Mouse (Mus musculus) monocyte, adult 2 months (primary cell): ENCODE results near the gene Zfp420.
A peak's percentile ranks its signal among the peaks of the same experiment; 100 is the strongest.

Experiments
- DNase-seq, 2 experiments: peaks; one replicate each; pipeline ENCODE4 v3.0.0; 2022; ENCODE audit warnings: low spot score in 2 of 2, low read depth in 1 of 2

The Zfp420 gene

DNA sequence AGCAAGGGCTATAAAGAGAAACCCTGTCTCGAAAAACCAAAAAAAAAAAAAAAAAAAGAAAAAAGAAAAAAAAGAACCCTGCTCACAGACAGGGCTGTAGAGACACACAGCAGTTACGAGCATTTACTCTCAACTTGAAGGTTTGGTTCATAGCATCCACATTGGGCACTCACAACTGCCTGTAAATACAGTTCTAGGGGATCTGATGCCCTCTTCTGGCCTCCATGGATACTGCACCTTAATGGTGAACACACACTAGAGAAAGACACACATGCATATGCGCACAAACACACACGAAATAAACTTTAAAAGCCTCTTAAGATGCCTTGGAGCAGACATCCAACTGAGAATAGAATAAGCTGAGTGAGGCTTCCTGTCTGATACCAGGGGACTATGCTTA lies 38.6 kb downstream of the Zfp420 start:
- no peak for DNase-seq

GRCm38 (mm10) chr7:29904101-29904500 lies 44.3 kb downstream of the Zfp420 start:
- DNase-seq = no peak

GRCm38 (mm10) chr7:29905966-29906681 lies 46.3 kb downstream of the Zfp420 start, which contains the start of gene Zfp27:
Zfp27 (minus strand) TSS chr7:29906572.
- DNase-seq = peak in 1 of 2 experiments; percentile 22

DNA sequence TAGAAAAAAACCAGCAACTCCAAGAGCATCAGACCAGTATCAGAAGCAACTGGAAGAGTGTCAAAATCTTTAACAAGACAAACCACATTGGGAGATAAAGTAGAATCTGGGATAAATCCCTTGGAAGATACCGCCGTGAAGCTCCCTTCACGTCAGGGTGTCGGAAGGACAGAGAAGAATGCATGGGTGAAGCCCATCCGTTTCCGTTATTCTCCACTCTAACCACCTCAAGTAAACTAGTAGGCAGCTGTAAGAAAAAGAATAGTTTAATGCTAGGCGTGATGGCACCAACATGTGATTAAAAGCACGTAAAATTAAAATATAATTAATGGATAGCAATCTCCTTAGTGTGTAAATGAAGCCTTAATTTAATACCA lies 46.9 kb downstream of the Zfp420 start:
- DNase-seq = no peak

DNA sequence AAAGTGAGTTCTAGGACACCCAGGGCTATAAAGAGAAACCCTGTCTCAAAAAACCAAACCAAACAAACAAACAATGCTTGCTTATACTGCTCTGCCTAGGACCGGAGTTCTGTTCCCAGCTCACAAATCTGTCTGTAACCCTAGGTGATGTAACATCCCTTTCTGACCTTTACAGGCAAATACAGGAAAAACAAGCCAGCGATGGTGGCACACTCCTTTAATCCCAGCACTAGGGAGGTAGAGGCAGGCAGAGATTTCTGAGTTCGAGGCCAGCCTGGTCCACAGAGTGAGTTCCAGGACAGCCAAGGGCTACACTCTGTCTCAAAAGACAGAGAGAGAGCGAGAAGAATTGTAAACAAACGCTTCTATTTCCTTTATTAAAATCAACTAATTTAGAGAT lies 47.4 kb downstream of the Zfp420 start:
- DNase-seq = no peak

GRCm38 (mm10) chr7:29908130-29908950 lies 48.6 kb downstream of the Zfp420 start, which contains the start of gene Zfp383:
Zfp383 (plus strand) TSS chr7:29908223.
- DNase-seq = peak; percentile 40 to 65

GRCm38 (mm10) chr7:29910252-29910651 lies 50.5 kb downstream of the Zfp420 start:
- DNase-seq = no peak

DNA sequence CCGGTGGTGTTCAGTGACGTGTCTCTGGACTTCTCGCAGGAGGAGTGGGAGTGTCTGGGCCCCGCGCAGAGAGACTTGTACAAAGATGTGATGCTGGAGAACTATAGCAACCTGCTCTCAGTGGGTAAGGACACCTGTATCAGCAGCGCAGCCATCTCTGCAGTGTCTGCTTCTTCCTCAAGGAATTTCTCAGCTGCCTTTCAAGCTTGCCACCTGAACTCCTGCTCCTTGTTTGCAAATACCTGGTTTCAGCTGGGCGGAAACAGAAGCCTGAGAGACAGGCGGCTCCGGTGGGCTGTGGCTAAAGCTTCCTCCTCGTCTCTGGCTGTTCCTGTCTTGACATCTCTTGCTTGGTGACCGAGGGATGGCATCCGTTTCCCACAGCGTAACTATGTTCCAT lies 52.4 kb downstream of the Zfp420 start:
- DNase-seq = no peak

GRCm38 (mm10) chr7:29917371-29918061 lies 57.7 kb downstream of the Zfp420 start:
- no peak for DNase-seq

GRCm38 (mm10) chr7:29918062-29918453 lies 58.3 kb downstream of the Zfp420 start:
- no peak for DNase-seq

- DNase-seq = no peak
Measured at GRCm38 (mm10) chr7:29921439-29922093, 61.8 kb downstream of the Zfp420 start.

DNA sequence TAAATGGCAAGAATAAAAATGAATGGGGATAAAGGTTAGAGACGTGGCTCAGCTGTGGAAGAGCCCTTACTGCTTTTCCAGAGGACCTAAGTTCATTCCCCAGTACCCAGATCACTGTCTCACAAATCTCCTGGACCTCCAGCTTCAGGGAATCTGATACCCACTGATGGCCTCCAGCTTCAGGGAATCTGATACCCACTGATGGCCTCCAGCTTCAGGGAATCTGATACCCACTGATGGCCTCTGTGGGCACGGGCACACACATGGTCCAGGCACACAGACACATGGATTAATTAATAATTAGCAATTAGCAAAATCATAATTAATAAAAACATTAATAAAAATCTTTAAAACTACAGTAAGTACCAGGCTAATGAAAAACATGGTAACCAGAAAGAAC lies 63.0 kb downstream of the Zfp420 start:
- no peak for DNase-seq
